Mouse (Mus musculus): ENCODE data around the gene Abr.
A peak's percentile ranks its signal among the peaks of the same experiment; 100 is the strongest.

The Abr gene

DNA sequence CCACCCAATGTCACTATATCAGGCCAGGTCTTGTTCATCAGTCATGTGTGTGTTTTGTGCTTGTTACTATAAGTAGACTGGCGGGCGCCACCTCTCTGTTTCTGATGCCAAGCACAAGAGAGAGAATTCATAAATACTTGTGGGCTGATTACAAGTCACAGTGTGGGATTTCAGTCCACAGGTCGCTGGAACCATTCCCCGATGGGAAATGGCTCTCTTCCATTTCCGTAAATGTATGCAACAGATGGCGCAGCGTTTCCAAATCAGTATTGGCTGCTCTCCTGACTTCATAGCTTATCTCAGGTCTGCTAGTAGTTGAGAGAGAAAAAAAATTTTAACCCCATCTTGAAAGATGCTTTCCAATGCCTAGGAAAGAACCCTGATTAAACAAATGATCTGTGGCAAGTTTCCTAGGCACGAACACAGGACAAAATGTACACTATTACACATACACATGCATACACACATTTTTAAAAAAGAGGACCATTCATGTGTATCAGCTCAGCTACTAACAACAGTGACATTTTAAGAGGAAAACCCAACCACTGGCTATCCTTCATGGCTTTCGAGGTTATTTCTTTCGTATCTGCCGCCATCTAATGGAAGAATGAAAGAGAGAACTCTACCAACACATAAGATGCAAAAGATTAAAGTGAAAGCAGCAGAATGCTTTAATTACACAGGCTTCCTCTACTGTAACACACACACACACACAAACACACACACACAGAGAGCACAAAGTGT lies 222.4 kb downstream of the Abr start:
- DNase-seq, result no peak

DNA sequence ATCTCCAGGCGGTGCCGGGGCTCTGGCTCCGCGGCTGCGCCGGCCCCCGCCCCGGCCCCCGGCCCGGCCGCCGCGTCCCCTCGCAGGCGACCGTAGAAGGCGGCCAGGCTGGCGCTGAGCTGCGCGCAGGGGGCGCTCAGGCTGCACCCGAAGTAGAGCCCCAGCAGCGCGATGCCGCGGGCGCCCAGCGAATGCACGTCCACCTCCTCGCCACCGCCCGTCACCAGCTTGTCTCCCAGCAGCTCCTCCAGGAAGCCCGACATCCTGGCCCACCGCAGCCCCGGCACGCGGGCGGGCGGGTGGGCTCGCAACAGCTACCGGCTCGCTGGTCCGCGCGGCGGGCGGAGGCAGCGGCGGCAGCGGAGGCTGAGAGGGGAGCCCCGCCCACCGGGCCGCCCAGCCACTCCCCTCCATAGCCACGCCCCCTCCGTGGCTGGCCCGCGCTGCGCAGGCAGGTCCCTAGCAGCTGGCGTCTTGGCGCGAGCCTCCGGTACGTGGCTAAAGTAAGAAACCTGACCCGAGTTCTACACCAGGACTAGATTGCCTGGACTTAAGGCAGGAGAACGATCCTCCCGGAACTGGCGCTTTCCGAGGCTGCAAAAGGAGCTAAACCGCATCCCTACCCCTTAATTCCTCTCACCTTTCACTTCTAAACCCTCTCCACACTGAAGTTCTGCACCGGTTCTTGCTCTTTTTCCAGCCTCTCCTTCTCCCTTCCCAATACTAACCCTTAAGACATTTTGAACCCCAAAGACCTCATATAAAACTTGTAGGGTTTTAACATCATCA lies 223.1 kb downstream of the Abr start, which contains the start of gene Nxn:
Gene Nxn, minus strand, starts transcription at position 343 of the 789 bp plus-strand sequence.
- peak; percentile 77 for DNase-seq

DNA sequence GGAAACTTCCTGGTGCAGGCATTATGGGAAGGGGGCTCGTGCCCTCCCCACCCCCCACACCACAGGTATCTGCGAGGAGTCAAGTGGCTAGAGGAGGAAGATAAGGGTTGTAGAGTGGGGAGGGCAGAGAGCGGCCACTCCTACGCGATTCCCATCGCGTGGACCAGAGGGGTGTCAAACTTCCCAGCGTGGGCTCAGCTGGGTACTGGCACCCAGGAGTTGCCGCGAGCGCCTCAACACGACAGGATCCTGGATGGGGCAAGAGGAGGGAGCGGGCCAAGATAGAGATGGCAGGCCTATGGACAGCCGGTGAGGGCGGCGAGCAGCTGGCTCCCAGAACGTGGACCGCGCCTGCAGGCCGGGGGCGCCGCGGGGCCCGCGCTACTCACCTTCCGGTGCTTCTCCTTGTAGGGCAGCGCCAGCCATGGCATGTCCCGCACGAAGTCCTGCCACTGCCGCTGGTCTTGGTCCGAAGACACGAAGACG lies 223.8 kb downstream of the Abr start:
- no peak for DNase-seq

DNA sequence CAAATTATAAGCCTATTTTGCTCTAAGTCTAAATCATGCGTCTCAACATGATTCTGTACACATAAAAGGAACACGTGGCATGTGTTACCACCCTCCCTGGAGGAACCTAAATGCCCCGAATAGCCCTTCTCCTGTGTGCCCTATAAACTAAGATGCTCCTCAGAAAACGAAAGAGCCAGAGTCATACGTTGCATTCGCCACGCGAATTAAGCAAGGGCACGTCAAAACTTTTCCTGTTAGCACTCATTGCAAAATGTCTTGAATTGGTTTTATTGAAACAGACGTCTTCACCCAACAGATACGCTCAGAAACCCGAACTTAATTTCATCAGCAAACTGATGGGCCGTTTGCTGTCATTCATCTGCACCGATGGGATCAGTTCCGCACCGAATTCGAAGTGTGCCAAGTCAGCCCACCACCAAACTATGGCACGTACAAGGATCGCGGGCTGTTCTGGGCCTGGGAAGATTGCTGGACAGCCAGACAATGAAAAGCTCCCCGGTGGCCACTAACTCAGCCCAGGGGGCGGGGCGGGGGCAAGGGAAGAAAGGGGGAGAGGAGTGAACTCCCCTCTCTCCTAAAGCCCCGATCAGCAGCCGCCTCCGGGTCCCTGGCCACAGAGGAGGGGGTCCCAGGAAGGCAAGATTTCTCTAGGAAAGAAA lies 224.3 kb downstream of the Abr start:
- no peak for DNase-seq

DNA sequence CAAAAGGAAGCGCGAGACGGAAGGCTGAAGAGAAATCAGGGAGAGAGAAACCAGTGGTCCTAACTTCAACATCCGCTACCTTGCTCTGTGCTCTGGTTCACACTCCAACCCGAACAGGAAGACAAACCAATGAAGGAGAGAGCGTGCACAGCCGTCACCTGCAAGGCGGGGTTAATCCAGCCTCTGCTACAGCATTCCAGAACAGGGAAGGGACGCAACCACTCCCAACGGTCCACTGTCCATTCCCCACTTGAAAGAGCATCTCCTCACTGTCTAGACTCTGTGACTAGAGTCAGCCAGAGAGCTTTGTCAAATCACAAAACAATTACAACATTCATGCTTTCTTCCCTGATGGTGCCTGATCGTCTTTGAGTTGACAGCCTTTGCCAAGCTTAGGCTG lies 229.1 kb downstream of the Abr start:
- no peak for DNase-seq

DNA sequence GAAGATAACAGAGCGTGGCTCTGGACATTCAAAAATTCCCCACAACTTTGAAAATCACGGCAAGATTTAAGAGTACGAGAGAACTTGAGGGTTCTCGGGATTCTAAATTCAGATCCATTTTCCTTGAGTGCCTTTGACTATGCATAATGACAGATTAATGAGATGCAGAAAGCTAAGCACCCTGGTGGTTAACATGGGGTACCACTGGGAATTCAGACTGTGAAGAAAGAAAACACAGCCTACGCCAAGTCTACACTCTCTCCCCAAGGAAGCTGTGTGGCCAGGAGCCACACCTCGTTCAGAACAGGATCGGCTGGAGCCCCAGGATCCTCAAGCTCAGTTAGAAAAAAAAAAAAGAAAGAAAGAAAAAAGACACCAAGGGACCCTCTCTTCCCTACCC lies 229.6 kb downstream of the Abr start:
- no peak for DNase-seq

DNA sequence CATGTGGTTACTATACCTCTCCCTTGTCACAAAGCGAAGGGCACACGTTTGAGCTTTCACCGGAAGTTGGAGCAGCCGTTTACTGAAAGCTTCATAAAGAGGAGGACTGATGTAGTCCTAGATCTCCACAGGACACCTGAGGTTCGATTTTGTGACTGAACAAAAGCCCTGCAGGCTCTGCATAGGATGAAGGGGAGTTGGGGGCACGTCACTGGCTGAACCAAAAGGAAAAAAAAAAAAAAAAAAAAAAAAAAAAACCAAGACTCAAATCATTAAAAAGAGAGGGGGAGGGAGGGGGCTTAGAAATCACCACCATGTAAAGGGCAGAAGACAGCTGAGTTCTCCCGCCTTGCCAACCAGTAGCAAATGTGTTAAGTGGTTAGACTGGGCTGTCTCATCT lies 233.4 kb downstream of the Abr start:
- no peak for DNase-seq

DNA sequence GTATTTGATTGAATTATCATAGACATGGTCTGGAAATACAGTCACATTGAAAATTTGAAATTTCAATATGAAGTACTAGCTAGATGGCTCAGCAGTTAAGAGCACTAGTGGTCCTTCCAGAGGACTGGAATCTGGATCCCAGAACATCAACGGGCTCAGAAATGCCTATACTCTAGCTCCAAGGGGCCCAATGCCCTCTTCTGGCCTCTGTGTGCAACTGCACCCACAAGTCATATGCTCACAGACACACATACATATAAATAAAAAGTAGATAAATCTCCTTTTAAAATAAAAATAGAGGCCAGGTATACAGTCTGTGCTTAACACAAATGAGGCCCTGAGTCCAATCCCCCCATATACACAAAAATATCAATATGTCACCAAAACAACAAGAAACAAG lies 235.0 kb downstream of the Abr start:
- no peak for DNase-seq

DNA sequence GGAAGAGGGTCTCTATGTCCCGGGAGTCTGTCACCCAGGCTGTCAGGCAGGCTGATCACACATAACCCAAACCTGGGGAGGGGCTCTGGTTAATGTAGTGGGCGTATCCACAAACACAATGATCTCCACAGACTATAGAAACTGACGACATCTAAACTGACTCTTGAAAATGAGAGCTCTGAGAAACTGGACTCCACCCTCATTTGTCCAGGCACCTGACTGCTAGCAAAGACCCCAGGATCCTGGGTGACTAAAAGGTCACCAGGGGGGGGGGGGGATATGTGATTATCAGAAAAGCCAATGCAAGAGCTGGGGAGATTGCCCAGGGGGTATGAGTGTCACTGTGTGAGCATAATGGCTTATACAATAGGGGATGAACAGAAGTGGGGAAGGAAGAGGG lies 236.4 kb downstream of the Abr start:
- DNase-seq, result no peak

DNA sequence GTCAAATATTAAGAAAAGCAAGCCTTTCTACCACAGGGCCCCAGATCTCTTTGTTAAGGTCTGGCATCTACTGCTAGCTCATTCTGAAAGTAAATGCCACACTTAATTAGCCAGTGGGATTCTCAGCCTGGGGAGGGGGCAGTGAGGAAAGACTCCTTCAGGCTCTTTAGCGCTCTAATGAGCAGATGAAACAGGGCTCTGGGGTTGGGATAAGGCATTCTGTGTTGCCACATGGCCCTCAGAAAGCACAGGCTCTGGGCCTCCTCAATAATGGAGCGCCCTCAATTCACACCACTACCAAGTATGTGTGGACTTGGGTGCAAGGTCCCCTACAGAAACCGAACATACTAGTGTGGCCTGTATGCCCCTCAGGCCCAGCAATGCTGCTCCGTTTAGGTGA lies 237.1 kb downstream of the Abr start:
- DNase-seq, result no peak

DNA sequence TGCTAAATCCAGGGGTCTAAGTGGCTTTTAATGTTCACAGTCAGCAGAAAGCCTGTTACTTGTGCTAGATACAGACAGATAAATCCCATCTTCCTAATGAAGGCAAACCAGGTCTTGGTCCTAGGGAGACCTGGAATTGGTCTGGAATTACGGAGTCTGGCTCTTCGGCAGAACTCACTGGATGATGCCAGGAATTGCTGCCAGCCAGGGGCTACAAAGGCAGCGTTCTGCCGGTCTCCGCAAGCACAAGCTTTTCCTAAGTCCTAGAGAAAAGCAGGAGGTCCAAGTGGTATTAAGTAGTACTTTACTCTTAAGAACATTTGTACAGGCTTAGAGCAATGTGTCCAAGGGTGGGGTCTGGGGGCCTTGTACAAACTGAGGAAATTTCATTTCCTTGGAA lies 237.8 kb downstream of the Abr start:
- no peak for DNase-seq

DNA sequence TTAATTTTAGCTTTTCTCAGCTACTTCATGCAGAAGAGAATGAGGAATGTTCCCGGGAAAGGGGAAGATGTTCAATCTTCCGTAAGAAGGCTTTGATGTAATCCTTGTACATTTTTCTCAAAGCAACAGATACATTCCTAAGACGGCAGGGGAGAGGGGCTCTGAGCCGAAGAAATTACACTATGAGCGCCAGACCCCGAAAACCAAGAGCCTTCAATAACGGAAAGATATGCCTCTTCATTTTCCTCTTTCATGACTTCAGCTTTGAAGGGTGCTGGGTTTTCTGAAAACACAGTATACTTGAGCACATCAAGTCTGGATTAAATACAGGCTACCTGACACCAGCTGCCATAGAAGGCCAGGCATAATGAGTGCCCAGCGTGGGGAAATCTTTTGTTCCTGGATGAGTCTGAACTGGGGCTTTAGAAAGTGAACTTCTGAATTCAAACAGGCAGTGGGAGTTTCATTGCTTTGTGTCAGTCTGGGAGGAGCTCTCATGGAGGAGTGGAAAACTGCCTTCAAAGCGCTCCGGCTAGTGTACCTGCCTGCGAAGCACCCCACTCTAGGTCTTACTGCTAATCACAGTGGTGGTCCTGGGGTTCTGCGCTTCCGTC lies 239.3 kb downstream of the Abr start:
- DNase-seq, result no peak

DNA sequence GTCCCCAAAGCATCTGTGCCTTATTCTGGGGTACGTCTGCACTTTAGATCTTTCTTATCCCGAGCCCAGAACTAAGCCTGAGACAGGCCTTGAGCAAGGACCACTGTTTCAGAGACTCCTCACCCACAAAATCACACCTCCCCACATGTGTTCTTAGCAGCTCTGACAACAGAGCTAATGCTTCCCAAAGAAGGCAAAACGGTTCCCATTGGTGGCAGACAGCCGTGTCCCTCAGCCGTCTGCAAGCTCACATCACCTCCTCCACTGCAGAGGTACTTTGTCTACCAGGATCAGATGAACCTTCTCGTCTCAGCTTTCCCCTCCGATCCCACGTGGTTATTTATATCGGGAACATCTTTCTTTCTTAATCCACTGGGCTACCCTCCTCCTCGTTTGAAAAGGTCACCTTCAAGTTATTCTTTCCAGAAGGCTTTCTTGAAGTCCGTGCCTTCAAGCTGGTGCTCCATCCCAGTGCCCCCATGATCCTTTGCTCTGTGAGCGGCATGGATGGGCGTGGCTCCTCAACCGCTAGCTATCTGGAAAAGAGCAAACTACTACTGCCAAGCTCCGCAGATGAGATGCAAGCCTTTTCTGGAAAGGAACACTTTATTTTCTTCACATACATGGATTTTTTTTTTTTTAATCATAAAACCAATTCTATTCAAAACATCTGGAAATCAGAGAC lies 240.8 kb downstream of the Abr start:
- DNase-seq, result no peak

DNA sequence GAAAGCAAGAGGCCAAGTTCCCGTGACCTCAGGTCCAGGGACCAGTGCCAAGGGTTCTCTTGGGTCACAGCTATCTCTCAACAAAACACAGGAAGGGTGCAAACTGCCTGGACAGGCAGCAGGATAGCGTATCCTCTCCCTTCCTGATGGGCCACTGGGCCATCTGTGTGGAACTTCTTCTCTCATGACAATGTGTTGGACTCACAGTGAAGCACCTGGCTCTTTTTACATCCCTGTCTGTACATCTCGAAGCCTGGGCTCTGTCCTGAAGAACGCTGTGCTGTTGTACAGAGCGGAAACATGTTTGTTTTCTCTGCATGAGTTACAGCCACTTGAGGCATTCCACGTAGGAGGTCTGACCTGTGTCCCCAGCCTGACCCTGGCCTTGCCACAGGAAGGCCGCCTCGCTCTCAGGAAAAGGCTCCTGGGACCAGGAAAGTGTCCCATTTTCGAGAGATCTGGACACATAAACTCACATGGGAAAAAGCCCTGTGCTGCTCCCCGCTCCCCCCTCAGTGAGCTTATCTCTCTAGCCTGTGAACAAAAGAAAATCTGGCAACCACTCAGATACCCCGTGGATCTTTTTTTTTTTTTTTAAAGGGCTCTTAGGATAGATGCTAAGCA lies 242.1 kb downstream of the Abr start:
- DNase-seq, result no peak

DNA sequence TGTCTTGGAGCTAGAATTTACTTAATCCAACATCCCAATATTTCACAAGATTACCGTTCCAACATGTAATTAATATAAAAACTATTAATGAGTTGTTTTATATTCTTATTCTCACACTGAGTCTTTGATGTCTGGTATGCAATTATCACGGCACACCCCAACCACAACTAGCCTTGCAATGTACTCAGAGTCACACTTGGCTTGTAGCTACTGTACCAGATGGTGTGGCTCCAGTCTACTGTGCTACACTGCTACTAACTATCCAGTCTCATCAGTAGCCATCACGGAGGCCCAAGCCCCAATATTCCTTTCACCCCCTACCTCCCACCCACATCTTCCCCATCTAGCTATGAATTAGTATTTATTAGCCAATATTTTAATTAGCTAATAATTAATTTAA lies 245.7 kb downstream of the Abr start:
- DNase-seq, result no peak

DNA sequence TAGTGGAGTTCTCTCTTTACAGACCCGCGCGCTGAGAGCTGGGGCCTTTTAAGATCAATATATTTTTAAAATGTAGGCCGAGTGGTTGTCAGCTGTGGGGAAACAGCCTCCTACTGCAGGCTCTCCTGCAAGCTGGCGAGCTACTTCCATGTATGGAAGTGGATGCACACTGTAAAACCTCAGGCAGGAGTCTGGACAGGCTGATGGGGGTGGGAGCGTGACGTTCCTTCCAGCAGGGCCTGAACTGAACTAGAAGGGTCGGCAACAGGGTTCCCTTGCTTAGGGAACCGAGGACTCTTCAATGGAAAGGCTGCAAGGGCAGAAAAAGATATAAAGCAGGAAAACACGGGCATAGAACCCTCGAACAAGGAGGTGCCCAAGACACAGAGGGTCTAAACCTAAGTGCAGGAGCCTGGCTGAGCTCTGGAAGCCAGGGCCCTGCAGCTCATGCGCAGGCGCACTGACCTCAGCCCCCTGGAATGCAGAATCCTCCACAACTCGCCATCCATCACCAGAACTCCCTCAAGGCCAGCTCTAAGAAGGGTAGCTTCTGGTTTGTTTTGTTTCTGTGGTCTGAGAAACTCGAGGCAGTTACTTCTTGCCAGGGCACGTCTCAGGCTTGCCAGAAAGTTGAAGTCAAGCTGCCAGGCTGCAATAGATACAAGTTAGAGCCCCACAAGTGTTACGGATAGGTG lies 247.5 kb downstream of the Abr start:
- no peak for DNase-seq

DNA sequence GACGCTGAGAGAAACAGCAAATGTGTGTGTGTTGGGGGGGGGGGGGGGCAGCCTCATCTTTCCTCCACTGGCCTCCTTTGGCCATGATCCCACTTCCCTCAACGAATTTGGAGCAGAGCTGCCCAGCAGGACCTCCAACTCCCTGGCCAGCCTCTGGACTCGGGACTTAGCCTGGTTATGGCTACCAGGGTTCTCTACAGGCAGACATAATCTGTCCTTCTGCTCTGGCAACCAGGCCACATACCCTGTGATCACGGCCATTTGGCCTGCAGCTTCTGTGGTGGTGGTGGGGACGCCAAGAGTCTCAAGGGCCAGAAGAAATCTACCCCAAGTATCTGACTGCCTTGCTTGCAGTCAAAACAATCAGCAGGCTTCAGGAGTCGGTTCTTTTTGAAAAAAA lies 249.6 kb downstream of the Abr start:
- DNase-seq, result no peak

DNA sequence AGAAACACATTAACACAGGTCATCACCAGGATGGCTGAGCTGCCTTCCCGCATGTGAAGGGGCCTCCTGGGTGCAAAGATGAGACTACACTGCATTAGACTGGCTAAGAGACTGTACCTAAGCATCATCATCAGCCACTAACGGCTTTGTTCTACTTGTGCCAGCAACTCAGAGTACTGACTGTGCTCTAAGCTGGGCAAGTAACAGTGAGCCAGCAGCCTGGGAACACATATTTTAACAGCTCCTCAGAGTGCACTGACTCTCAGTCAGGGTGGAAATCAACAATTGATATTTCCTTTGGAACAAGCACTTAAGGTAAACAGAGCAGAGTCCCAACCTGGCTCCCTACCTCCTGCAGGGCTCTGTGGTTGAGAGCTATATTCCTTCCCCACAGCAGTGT lies 250.0 kb downstream of the Abr start:
- no peak for DNase-seq

DNA sequence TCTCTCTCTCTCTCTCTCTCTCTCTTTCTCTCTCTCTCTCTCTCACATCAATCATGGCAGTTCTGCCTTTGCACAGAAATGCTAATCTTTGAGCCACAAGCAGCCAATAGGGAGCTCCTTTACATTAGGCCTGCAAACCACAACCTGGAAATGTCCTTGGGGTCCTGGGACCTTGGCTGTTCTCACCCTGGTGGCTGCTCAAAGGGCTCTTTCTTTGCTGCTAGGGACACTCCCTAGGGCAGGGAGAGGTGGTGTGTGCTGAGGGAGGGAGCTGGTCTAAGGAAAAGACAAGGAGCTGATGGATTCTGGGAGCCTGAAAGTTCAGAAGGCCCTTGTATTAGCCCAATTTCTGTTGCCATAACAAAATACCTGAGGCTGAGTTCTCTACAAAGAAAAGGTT lies 251.6 kb downstream of the Abr start:
- DNase-seq, result no peak
